Mouse (Mus musculus) forebrain, embryonic 15.5 days (tissue): ENCODE measurements at regions not wholly inside any gene's neighbourhood (a gene's known extent, or its start where the extent isn't known, plus 50 kb on each side); places are given as distances from the start of the nearest gene placed in this dataset.

Source experiments
- ATAC-seq: fragments of 200-750 bp; cut with Nextera tagmentation; replicated peaks from 2 replicates; pipeline ENCODE4 v1.8.0; 2017; ENCODE audit warnings: mild to moderate bottlenecking, moderate TSS enrichment, moderate library complexity
- H3K27ac ChIP-seq: fragments of 300-500 bp; sonication (generic); replicated peaks from 2 replicates; pipeline ENCODE4 v1.5.1; 2015; ENCODE audit warnings: mild to moderate bottlenecking, inconsistent platforms
- H3K27me3 ChIP-seq: fragments of 300-500 bp; sonication (generic); 2 replicates; pipeline ENCODE4 v1.6.1; 2015; ENCODE audit warnings: inconsistent platforms
- H3K36me3 ChIP-seq: fragments of 300-500 bp; sonication (generic); 2 replicates; pipeline ENCODE4 v1.6.1; 2015; ENCODE audit warnings: mild to moderate bottlenecking, inconsistent platforms
- H3K4me1 ChIP-seq: fragments of 300-500 bp; sonication (generic); 2 replicates; pipeline ENCODE4 v1.6.1; 2015; ENCODE audit warnings: inconsistent platforms
- H3K4me2 ChIP-seq: fragments of 300-500 bp; sonication (generic); replicated peaks from 2 replicates; pipeline ENCODE4 v1.6.1; 2015; ENCODE audit warnings: mild to moderate bottlenecking, inconsistent platforms
- H3K4me3 ChIP-seq: fragments of 300-500 bp; sonication (generic); 2 replicates; pipeline ENCODE4 v1.5.1; 2015; ENCODE audit warnings: mild to moderate bottlenecking, inconsistent platforms
- H3K9ac ChIP-seq: fragments of 300-500 bp; sonication (generic); replicated peaks from 2 replicates; pipeline ENCODE4 v1.6.1; 2015; ENCODE audit warnings: mild to moderate bottlenecking, inconsistent platforms
- H3K9me3 ChIP-seq: fragments of 300-500 bp; sonication (generic); 2 replicates; pipeline ENCODE4 v1.6.1; 2016; ENCODE audit warnings: inconsistent platforms
- whole genome bisulfite sequencing: fragments of 180-500 bp; shearing (Covaris S2); methylation state at CpG from one replicate; pipeline ENCODE4 v1.1.7; 2015; ENCODE audit warnings: mixed read lengths; 5-methylcytosine and 5-hydroxymethylcytosine counted together

DNA sequence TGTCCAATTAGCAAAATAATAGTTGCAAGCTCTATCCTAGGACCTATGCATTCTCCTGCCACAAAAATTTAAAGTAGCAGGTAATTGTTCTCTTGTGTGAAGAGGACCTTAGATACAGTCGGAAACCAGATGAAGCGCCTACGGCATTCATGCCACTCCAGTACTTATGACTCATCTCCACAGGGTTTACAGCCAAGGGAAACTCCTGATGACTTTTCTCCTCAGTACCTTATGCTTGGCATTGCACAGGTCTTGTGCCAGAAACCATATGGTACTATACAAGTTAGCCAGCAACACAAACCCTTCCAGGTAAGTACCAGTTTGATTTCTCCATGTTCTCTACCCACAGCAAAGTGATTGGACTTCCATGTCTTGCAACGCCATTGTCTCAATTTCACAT lies 606.3 kb upstream of the Dmac1 start:
- Histone ChIP-seq H3K4me3 (no peak overlapping the region), H3K9me3 (no peaks in the 10 kb centered on the region), H3K36me3 (no peaks in the 10 kb centered on the region), H3K4me2 (no peak overlapping the region), H3K27me3 (no peaks in the 10 kb centered on the region), H3K4me1 (no peaks in the 10 kb centered on the region), H3K9ac (no peak overlapping the region), H3K27ac (no peak overlapping the region)
- ATAC-seq, result no peak
- WGBS, result 79% methylated on average over 4 of the region's 4 CpGs

DNA sequence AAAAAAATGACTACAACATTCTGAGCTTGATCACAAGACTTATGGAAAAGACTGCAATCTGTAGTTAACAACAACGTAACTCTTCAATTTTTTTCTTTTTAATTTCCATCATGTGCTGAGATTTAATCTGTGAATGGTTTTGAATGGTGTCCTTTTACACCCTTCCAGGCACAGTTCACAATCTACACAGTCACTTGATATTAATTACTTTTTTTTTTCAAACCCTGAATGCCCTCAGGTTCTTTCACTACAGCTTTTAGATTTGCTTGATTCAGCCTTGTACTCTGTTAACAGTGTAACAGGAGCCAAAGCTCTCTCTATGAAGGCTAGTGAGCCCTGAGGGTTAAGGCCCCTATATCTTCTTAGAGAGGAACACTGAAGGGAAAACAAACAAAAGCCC lies 591.7 kb upstream of the Dmac1 start:
- no peak overlapping the region for H3K4me2 ChIP-seq
- WGBS, result 53% methylated on average over 1 of the region's 1 CpGs
- no peaks in the 10 kb centered on the region for H3K27me3 ChIP-seq
- H3K4me3 ChIP-seq, result no peak overlapping the region
- H3K9me3 ChIP-seq, result no peaks in the 10 kb centered on the region
- no peaks in the 10 kb centered on the region for H3K36me3 ChIP-seq
- no peak overlapping the region for H3K27ac ChIP-seq
- no peaks in the 10 kb centered on the region for H3K4me1 ChIP-seq
- no peak overlapping the region for H3K9ac ChIP-seq
- ATAC-seq, result no peak

DNA sequence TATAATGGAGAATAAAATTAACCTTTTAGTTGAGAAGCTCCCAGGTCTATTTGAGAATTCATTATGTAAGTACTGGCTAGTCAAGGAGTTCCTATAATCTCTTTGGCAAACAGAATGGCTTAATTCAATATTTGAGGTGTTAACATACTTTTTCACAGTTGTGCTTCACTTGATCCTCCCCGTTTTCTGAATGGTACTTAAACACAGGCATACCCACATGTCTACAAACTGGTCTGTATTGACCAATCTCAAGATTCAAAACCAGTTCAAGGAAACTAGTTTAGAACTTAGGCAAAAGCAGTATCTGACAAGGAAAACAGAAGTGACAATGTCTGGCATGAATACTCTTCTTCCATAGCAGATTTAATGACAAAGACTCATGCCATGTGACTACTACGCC lies 583.0 kb upstream of the Dmac1 start:
- Histone ChIP-seq H3K4me3 (no peak overlapping the region), H3K27ac (no peak overlapping the region), H3K27me3 (no peaks in the 10 kb centered on the region), H3K36me3 (no peaks in the 10 kb centered on the region), H3K9me3 (no peaks in the 10 kb centered on the region), H3K4me2 (no peak overlapping the region), H3K9ac (no peak overlapping the region), H3K4me1 (no peaks in the 10 kb centered on the region)
- no peak for ATAC-seq
- 80% methylated on average over 2 of the region's 2 CpGs for WGBS

DNA sequence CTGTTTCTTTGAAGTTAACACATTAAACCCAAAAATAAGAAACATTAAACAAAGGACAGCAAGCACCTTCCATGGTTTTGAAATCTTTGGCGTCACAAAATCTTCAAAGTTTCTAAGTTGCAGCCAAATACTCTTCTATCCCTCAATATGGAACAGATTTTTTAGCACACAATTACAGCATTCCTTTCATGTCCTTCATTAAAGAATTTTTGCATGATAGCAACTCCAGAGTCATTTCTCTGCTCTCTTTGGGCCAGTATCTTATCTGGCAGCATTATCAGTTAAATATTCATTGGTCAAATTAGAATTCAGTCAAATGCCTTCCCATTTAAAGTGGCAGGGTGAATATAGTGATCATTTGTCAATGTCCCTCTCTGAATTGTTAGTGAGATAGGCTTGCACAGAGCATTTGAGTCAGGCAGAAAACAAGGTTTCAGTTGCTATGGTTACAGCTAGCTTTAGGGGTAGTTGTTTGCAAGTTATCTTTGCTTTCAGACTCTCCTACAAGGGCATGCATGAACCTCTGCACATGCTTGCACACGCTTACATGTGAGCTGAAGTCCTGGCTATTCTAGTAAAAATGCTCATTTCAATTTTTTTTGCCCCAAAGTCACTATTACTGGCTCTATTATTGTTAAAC lies 579.8 kb upstream of the Dmac1 start:
- no peak overlapping the region for H3K9ac ChIP-seq
- H3K36me3 ChIP-seq, result no peaks in the 10 kb centered on the region
- H3K27me3 ChIP-seq, result no peaks in the 10 kb centered on the region
- ATAC-seq, result no peak; the same call in 1 of the 2 replicates
- H3K27ac ChIP-seq, result no peak overlapping the region
- no peak overlapping the region for H3K4me2 ChIP-seq
- H3K4me1 ChIP-seq, result no peaks in the 10 kb centered on the region
- H3K9me3 ChIP-seq, result no peaks in the 10 kb centered on the region
- 69% methylated on average over 2 of the region's 2 CpGs for WGBS
- no peak overlapping the region for H3K4me3 ChIP-seq

DNA sequence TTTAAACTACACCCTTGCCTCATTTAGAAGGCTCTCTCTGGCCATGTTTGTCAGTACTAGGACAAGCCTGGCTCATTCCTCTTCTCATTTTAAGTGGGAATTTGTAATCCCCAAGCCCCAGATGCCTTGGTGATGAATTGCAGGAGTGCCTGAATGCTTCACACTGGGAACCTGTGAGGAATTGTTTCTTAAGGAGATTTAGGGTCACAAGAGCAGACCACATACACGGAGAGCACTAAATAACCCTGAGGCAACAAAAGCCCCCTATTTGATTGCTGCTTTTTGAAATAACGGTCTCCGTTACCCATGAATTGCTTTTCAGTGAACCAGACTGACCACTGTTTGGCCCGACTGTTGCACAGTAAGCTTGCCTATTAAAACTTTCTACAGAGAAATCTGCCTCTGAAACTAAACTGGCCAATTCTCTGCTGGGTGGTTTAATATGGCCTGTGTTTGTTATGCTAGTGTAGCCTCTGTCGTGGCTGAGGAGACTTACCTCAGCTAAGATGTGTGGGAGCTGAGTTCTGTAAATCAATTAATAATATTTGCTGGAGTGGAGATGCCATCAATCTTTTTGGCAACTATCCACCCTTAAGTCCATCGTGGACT lies 577.7 kb upstream of the Dmac1 start:
- Histone ChIP-seq H3K27ac (no peak overlapping the region), H3K9ac (no peak overlapping the region), H3K27me3 (no peaks in the 10 kb centered on the region), H3K4me3 (no peak overlapping the region), H3K36me3 (no peaks in the 10 kb centered on the region), H3K4me1 (no peaks in the 10 kb centered on the region), H3K9me3 (no peaks in the 10 kb centered on the region), H3K4me2 (no peak overlapping the region)
- ATAC-seq, result peak; percentile 66; the same call in 1 of the 2 replicates
- WGBS, result 11% methylated on average over 6 of the region's 6 CpGs

DNA sequence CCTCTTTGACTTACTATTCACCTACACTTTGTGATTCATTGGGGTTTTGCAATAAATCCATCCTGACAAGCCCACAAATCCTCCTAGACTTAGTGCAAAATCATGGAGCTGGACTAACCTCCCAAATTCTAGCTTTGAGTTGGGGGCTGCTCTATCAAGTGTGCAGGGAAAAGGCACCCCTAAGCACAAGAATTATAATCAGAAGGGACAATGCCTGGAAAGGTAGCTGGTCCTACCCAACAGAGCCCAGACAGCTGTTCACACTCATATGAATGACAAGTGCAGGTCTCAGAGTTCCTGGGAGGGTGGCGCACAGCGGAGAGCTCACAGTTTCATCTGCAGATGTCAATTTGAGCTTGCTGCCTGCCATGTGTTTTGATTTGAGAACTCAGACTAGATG lies 572.2 kb upstream of the Dmac1 start:
- no peak for ATAC-seq
- no peak overlapping the region for H3K9ac ChIP-seq
- no peak overlapping the region for H3K4me3 ChIP-seq
- no peak overlapping the region for H3K4me2 ChIP-seq
- no peaks in the 10 kb centered on the region for H3K4me1 ChIP-seq
- no peaks in the 10 kb centered on the region for H3K9me3 ChIP-seq
- no peak overlapping the region for H3K27ac ChIP-seq
- H3K36me3 ChIP-seq, result no peaks in the 10 kb centered on the region
- 76% methylated on average over 2 of the region's 2 CpGs for WGBS
- H3K27me3 ChIP-seq, result no peaks in the 10 kb centered on the region

DNA sequence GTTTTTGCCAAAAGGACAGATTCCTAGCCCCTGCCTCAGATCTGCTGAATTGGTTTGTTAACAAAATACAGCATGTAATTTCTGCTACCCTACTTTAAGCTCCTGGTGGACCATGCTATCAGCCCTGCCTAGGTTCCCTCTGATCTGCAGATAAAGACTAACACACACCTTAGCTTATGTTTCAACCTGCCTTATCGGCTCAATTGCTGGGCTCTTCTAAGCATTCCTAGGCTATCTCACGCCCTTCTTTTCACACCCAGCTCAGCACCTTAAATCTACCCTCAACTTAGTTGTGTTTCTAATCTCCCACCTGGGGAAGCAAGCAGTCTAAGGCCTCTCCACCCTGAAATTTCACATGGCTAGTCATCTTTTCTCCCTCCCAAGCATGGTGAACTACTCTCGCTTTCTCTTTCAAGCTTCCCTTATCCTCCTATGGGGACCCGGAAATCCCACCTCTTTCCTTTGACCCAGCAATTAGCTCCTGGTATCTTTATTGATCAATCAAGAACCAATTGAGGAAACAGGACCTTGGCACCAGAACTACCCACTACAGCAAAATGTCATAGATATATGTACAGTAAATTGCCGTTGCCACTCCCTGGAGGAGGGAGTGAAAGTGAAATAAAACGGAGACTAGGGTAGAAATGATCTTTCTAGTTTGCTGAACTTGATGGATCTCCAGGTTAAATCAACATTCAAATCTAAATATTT lies 569.7 kb upstream of the Dmac1 start:
- Histone ChIP-seq H3K4me1 (no peaks in the 10 kb centered on the region), H3K9ac (no peak overlapping the region), H3K9me3 (no peaks in the 10 kb centered on the region), H3K36me3 (no peaks in the 10 kb centered on the region), H3K27me3 (no peaks in the 10 kb centered on the region), H3K4me2 (no peak overlapping the region), H3K27ac (no peak overlapping the region), H3K4me3 (no peak overlapping the region)
- ATAC-seq, result no peak
- 95% methylated on average over 6 of the region's 6 CpGs for WGBS

DNA sequence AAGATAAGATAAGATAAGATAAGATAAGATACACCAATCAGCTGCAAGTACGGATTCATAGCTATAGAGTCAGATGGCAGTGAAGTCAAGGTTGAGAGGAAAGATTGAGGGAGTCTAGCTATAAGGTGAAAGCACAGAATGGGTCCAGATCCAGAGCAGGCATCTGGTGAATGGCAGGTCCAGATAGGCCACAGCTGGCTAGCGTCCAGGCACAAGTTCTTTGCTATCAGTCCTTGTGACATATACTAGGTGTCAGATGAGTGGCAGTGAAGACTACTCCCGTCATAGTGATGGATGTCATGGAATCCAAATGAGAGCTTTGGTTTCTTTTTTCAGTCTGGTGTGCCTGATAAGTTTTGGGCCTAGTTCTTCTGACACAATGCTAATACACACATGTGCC lies 566.9 kb upstream of the Dmac1 start:
- no peak overlapping the region for H3K4me3 ChIP-seq
- H3K27me3 ChIP-seq, result no peaks in the 10 kb centered on the region
- no peaks in the 10 kb centered on the region for H3K36me3 ChIP-seq
- H3K4me2 ChIP-seq, result no peak overlapping the region
- no peak for ATAC-seq
- no peaks in the 10 kb centered on the region for H3K9me3 ChIP-seq
- 93% methylated on average over 3 of the region's 3 CpGs for WGBS
- H3K4me1 ChIP-seq, result no peaks in the 10 kb centered on the region
- no peak overlapping the region for H3K9ac ChIP-seq
- H3K27ac ChIP-seq, result no peak overlapping the region

DNA sequence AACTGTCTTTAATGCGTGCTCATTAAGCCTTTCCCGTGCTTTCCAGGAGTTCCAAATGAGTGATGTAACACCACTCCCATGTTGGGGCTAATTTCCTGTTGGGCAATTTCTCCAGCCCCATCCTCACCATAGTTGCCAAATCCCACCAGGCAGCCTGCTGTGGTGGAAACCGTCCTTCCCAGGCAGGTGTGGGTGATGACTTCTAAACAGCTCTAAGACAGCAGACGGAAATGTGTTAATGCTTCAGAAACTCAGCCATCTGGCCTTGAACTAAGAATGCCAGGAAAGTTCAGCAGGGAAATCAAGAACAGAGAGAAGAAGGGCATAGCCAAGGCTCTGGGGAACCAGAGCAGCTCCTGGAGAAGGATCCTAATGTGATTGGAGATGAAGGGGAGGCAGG lies 560.5 kb upstream of the Dmac1 start:
- no peak overlapping the region for H3K9ac ChIP-seq
- no peaks in the 10 kb centered on the region for H3K36me3 ChIP-seq
- H3K4me1 ChIP-seq, result 0 out of 2 replicates have a peak, but pooled peaks cover 5% of the 10 kb centered on the region
- 42% methylated on average over 4 of the region's 4 CpGs for WGBS
- H3K27me3 ChIP-seq, result no peaks in the 10 kb centered on the region
- H3K9me3 ChIP-seq, result no peaks in the 10 kb centered on the region
- H3K4me2 ChIP-seq, result no peak overlapping the region
- ATAC-seq, result no peak
- H3K4me3 ChIP-seq, result no peak overlapping the region
- no peak overlapping the region for H3K27ac ChIP-seq

DNA sequence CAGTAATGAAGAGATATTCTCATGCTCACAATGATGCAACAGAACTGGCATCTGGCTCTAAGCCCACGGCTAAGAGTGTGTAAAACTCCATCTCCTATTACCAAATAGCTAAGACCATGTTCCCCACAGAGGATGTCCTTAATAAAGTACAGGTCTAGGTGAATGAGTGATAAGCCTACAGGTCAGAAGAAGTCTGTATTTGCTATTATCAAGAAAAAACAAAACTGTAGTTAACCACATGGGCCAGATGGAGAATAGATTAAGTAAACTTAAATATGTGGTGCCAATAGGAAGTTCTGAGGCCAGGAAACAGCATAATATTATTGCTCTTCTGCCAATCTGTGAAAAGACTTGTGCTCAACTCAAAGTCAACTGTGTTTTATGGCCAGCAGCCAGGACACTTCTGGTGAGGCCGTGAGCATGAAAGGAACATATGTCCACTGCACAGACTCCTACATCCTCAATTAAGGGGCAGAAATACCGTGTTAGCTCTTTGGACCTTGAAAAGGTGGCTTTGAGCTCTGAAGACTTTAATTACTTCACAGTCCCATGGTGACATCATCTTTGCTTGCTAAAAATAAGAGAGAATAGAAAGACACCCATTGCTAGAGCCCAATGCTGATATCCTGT lies 549.1 kb upstream of the Dmac1 start:
- 45% methylated on average over 3 of the region's 3 CpGs for WGBS
- H3K4me3 ChIP-seq, result no peak overlapping the region
- H3K9me3 ChIP-seq, result no peaks in the 10 kb centered on the region
- no peaks in the 10 kb centered on the region for H3K36me3 ChIP-seq
- no peak overlapping the region for H3K9ac ChIP-seq
- peak; percentile 74 for ATAC-seq
- H3K27me3 ChIP-seq, result no peaks in the 10 kb centered on the region
- no peak overlapping the region for H3K27ac ChIP-seq
- H3K4me2 ChIP-seq, result no peak overlapping the region
- H3K4me1 ChIP-seq, result peaks cover 5% of the 10 kb centered on the region; the same call in 1 of the 2 replicates

DNA sequence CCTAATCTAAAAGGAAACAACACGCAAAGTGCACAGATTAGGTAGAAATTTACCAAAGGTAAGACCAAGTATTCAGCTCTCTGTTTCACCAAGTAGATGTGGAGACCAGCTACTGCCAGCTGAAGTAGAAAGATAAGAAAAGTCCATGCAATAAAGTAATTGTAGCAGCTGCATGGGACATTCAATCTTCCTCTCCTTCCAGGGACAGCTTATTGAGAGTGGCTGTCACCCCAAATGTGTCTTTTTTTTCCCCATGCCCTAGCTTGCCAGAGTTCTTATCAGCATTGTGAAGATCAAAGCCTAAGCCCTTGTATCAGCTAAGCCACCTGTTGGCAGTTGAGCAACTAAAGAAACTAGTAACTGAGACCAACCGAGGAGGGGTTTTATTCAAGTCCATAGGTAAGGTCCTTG lies 541.1 kb upstream of the Dmac1 start:
- Histone ChIP-seq H3K4me2 (no peak overlapping the region), H3K4me3 (no peak overlapping the region), H3K9ac (no peak overlapping the region), H3K4me1 (no peaks in the 10 kb centered on the region), H3K36me3 (no peaks in the 10 kb centered on the region), H3K27me3 (no peaks in the 10 kb centered on the region), H3K9me3 (no peaks in the 10 kb centered on the region), H3K27ac (no peak overlapping the region)
- 68% methylated on average over 2 of the region's 2 CpGs for WGBS
- ATAC-seq, result no peak

DNA sequence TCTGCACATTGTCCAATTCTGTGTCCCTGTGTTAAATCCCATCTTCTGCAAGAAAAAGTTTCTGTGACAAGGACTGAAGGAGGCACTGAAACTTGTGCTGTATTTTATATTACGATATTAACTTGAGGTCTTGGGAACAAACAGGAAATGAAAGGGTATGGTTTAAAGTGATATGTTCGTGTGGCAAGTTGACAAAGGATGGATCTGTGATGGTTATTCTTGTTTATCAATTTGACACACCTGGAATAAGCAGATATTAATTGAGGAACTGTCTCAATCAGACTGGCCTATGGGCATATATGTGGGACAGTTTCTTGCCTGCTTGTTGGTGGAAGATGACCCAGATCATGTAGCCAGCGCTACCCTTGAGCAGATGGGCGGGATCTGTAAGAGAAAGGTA lies 537.9 kb upstream of the Dmac1 start:
- Histone ChIP-seq H3K4me3 (no peak overlapping the region), H3K27me3 (no peaks in the 10 kb centered on the region), H3K9ac (no peak overlapping the region), H3K36me3 (no peaks in the 10 kb centered on the region), H3K4me2 (no peak overlapping the region), H3K9me3 (no peaks in the 10 kb centered on the region), H3K4me1 (no peaks in the 10 kb centered on the region), H3K27ac (no peak overlapping the region)
- no peak for ATAC-seq
- 92% methylated on average over 4 of the region's 4 CpGs for WGBS
